34 mouse cellular contexts compared by ENCODE assay signal in the genomic region with DNA sequence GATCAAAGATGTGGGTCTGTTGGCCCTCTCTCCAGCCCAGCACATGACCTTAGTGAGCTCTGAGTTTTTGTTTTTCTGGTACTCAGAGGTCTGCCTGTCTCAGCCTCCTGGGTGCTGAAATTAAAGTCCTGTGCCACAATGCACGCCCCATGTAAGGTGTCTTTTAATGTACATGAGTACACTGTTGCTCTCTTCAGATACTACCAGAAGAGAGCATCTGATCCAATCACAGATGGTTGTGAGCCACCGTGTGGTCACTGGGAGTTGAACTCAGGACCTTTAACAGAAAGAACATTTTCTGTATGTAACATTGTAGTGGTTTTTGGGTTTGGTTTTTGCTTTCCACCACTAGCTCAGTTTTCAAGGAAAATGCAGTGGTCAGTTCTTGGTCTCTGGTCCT. TPM values are rescaled to one million over a fixed set of nuclear protein-coding genes. Genes with fewer than 3 reads are reported as not detected.
DNase-seq lines count a peak whose midpoint lies in the region; ATAC-seq and TF ChIP-seq lines count a peak whose summit lies in the region.
"Had no signal": no experiment of that assay in that cellular context is flagged by ENCODE, and none has a peak within 500 bp of the region (broad histone marks: within the 10 kb centered on the region; RNA-seq: fewer than 3 reads in every experiment).

No protein-coding gene starts in this region.

- DNase-seq in 3T3-L1 (ENCODE audit: low read depth, low spot score), result peak; percentile 5
- DNase-seq in 416B (ENCODE audit: low read depth), result peak; percentile 7
- no peak for DNase-seq in G1E (ENCODE audit: low spot score)
- DNase-seq in liver, embryonic 13.5 days, result no peak
- no peak for DNase-seq in adrenal gland, postnatal 14 days
- no peak for DNase-seq in kidney, adult 2 months
- DNase-seq: adrenal gland, postnatal 25 days; cerebellum, adult 11-12 months; cerebellum, adult 9-11 months; gastrocnemius, adult 2 months; gastrocnemius, postnatal 36 days; heart, adult 2 months; heart, postnatal 10 days; kidney, adult 18-20 months; kidney, postnatal 4 days; layer of hippocampus, postnatal 36 days; left cerebral cortex, postnatal 4 days; lung, postnatal 36 days had no signal

- ATAC-seq in G1E (ENCODE audit: extremely low read depth, insufficient number of reproducible peaks, low FRiP score, poor library complexity, severe bottlenecking), result no peak
- ATAC-seq in liver, embryonic 13.5 days (ENCODE audit: low read depth), result no peak
- ATAC-seq: forebrain, embryonic 15.5 days; Patski had no signal

- no peaks in the 10 kb centered on the region for H3K9me3 ChIP-seq in G1E (replicated peaks)
- no peaks in the 10 kb centered on the region for H3K9me3 ChIP-seq in liver, embryonic 13.5 days (replicated peaks)
- H3K9me3 ChIP-seq: embryonic facial prominence, embryonic 15.5 days; forebrain, embryonic 15.5 days; heart, embryonic 13.5 days; midbrain, embryonic 12.5 days; stomach, embryonic 15.5 days had no signal

- H3K36me3 ChIP-seq in G1E (replicated peaks), result peaks cover 51% of the 10 kb centered on the region
- peaks cover 47% of the 10 kb centered on the region for H3K36me3 ChIP-seq in liver, embryonic 13.5 days
- H3K36me3 ChIP-seq in kidney, adult 2 months (ENCODE audit: control insufficient read depth, insufficient read depth, low read length), result peaks cover 11% of the 10 kb centered on the region

- no peak for TF ChIP-seq CTCF in G1E (IDR thresholded peaks at IDR 0.05; ENCODE audit: low read depth, low read length)
- no peak for TF ChIP-seq CTCF in kidney, adult 2 months (conservative IDR thresholded peaks at IDR 0.05; ENCODE audit: insufficient read depth, insufficient read length, low read depth, low read length)

- peak overlapping the region; percentile 4; the same call in 1 of the 2 replicates for H3K27ac ChIP-seq in liver, embryonic 13.5 days
- H3K27ac ChIP-seq in kidney, adult 2 months (ENCODE audit: insufficient read depth, low read depth, low read length), result no peak overlapping the region
- H3K27ac ChIP-seq: embryonic facial prominence, embryonic 15.5 days; forebrain, embryonic 15.5 days; gastrocnemius, adult 2 months; heart, adult 2 months; heart, embryonic 13.5 days; hindbrain, embryonic 14.5 days; kidney, postnatal 0 days; midbrain, embryonic 12.5 days; stomach, embryonic 15.5 days had no signal

- WGBS in liver, embryonic 13.5 days (ENCODE audit: insufficient replicate concordance), result 71% methylated on average over 2 of the region's 2 CpGs
- 72% methylated on average over 2 of the region's 2 CpGs for WGBS in kidney, adult 2 months

- H3K9ac ChIP-seq in liver, embryonic 13.5 days, result 0 out of 2 replicates have a peak overlapping the region, but pooled peaks have one; percentile 4
- H3K9ac ChIP-seq: embryonic facial prominence, embryonic 15.5 days; midbrain, embryonic 12.5 days; stomach, embryonic 15.5 days had no signal

- no peak for TF ChIP-seq POLR2A in kidney, adult 2 months (IDR thresholded peaks at IDR 0.05; ENCODE audit: low read depth, low read length)

- H3K4me2 ChIP-seq in liver, embryonic 13.5 days, result peak overlapping the region; percentile 11; the same call in 1 of the 2 replicates
- H3K4me2 ChIP-seq: embryonic facial prominence, embryonic 15.5 days; forebrain, embryonic 15.5 days; heart, embryonic 13.5 days; hindbrain, embryonic 14.5 days; midbrain, embryonic 12.5 days; stomach, embryonic 15.5 days had no signal

- H3K4me1 ChIP-seq in G1E (ENCODE audit: insufficient read depth, low read depth, low read length), result peaks cover 54% of the 10 kb centered on the region
- H3K4me1 ChIP-seq in liver, embryonic 13.5 days (replicated peaks), result peaks cover 44% of the 10 kb centered on the region
- no peaks in the 10 kb centered on the region for H3K4me1 ChIP-seq in kidney, adult 2 months (ENCODE audit: control insufficient read depth, insufficient read depth, low read length)

- peak overlapping the region; percentile 92; the same call in 1 of the 2 replicates for H3K4me3 ChIP-seq in G1E (ENCODE audit: low read depth, low read length)
- peak overlapping the region; percentile 95 for H3K4me3 ChIP-seq in liver, embryonic 13.5 days (replicated peaks)
- H3K4me3 ChIP-seq in kidney, adult 2 months (ENCODE audit: insufficient read depth, low read depth, low read length), result no peak overlapping the region
- H3K4me3 ChIP-seq: embryonic facial prominence, embryonic 15.5 days; gastrocnemius, adult 2 months; heart, adult 2 months; midbrain, embryonic 12.5 days; stomach, embryonic 15.5 days had no signal

- H3K27me3 ChIP-seq in G1E (ENCODE audit: insufficient read depth, low read length), result peaks cover 6% of the 10 kb centered on the region
- H3K27me3 ChIP-seq in liver, embryonic 13.5 days, result peaks cover 3% of the 10 kb centered on the region; the same call in 1 of the 2 replicates
- H3K27me3 ChIP-seq in kidney, adult 2 months (replicated peaks; ENCODE audit: control insufficient read depth, insufficient read depth, low read length), result no peaks in the 10 kb centered on the region
- H3K27me3 ChIP-seq: forebrain, embryonic 15.5 days; Patski had no signal

RNA-seq across cellular contexts. Expression of a gene that starts 2.4 kb away (rescaled TPM):
- total RNA-seq in G1E (2014; fragmentation: Nextera tagmentation), result 1,627 and 1,719 TPM in 2 replicates
- total RNA-seq in G1E (2017), result 4,471 and 4,820 TPM in 2 replicates
- polyA plus RNA-seq in G1E (2012), result 273 and 318 TPM in 2 replicates
- polyA plus RNA-seq in liver, embryonic 13.5 days (2015; fragmentation: Nextera tagmentation; extraction: Ambion mirVana), result 881 and 895 TPM in 2 replicates
- total RNA-seq in adrenal gland, postnatal 14 days (2021), result 1,094 and 1,263 TPM in 2 replicates
- 1,040 and 1,128 TPM in 2 replicates for polyA plus RNA-seq in kidney, adult 2 months (2012; rRNA removed)

RNA-seq across cellular contexts. Expression of a gene that starts 15.4 kb away (rescaled TPM):
- total RNA-seq in G1E (2014; fragmentation: Nextera tagmentation) (not detected in 2 replicates), G1E (2017) (0.06 and 0.11 TPM in 2 replicates)
- polyA plus RNA-seq in G1E (2012), result not detected in 2 replicates
- polyA plus RNA-seq in liver, embryonic 13.5 days (2015; fragmentation: Nextera tagmentation; extraction: Ambion mirVana), result 0.08 and 0.09 TPM in 2 replicates
- 0.15 TPM in 1 of 2 replicates, not detected in the other for total RNA-seq in adrenal gland, postnatal 14 days (2021)
- polyA plus RNA-seq in kidney, adult 2 months (2012; rRNA removed), result 0.07 and 0.13 TPM in 2 replicates
- total RNA-seq: gastrocnemius, adult 2 months; gastrocnemius, postnatal 36 days; hematopoietic stem cell, adult 5-6 weeks; layer of hippocampus, adult 8-10 months; layer of hippocampus, postnatal 36 days; left cerebral cortex, postnatal 4 days; megakaryocyte, adult 5-6 weeks had no signal
- polyA plus RNA-seq: forebrain, embryonic 15.5 days; hindbrain, embryonic 14.5 days; neural tube, embryonic 14.5 days; Patski; small intestine, adult 2 months had no signal

RNA-seq across cellular contexts. Expression of a gene that starts 23.1 kb away (rescaled TPM):
- not detected in 2 replicates for total RNA-seq in G1E (2014; fragmentation: Nextera tagmentation)
- total RNA-seq in G1E (2017), result not detected in 2 replicates
- polyA plus RNA-seq in G1E (2012), result not detected in 2 replicates
- not detected in 2 replicates for polyA plus RNA-seq in liver, embryonic 13.5 days (2015; fragmentation: Nextera tagmentation; extraction: Ambion mirVana)
- total RNA-seq in adrenal gland, postnatal 14 days (2021), result 0.30 and 0.45 TPM in 2 replicates
- polyA plus RNA-seq in kidney, adult 2 months (2012; rRNA removed), result 0.33 and 0.46 TPM in 2 replicates
- total RNA-seq: gastrocnemius, adult 2 months; gastrocnemius, postnatal 36 days; heart, adult 2 months; heart, postnatal 10 days; hematopoietic stem cell, adult 5-6 weeks; layer of hippocampus, postnatal 36 days; megakaryocyte, adult 5-6 weeks had no signal
- polyA plus RNA-seq: embryonic facial prominence, embryonic 15.5 days; heart, embryonic 13.5 days; limb, embryonic 14.5 days; liver, embryonic 16.5 days; lung, embryonic 16.5 days; Patski; small intestine, adult 2 months; stomach, embryonic 15.5 days had no signal

RNA-seq across cellular contexts. Expression of a gene that starts 32.1 kb away (rescaled TPM):
- total RNA-seq in G1E (2014; fragmentation: Nextera tagmentation) (39.4 and 48.7 TPM in 2 replicates), G1E (2017) (52.3 and 64.3 TPM in 2 replicates)
- 26.2 and 40.3 TPM in 2 replicates for polyA plus RNA-seq in G1E (2012)
- 35.5 and 40.0 TPM in 2 replicates for polyA plus RNA-seq in liver, embryonic 13.5 days (2015; fragmentation: Nextera tagmentation; extraction: Ambion mirVana)
- total RNA-seq in adrenal gland, postnatal 14 days (2021), result 67.1 and 73.2 TPM in 2 replicates
- 88.9 and 104 TPM in 2 replicates for polyA plus RNA-seq in kidney, adult 2 months (2012; rRNA removed)

RNA-seq across cellular contexts. Expression of a gene that starts 53.5 kb away (rescaled TPM):
- not detected in 2 replicates for total RNA-seq in G1E (2014; fragmentation: Nextera tagmentation)
- 0.12 and 0.22 TPM in 2 replicates for total RNA-seq in G1E (2017)
- not detected in 2 replicates for polyA plus RNA-seq in G1E (2012)
- 1.4 and 1.5 TPM in 2 replicates for polyA plus RNA-seq in liver, embryonic 13.5 days (2015; fragmentation: Nextera tagmentation; extraction: Ambion mirVana)
- total RNA-seq in adrenal gland, postnatal 14 days (2021), result 28.7 and 31.9 TPM in 2 replicates
- 38.2 and 44.7 TPM in 2 replicates for polyA plus RNA-seq in kidney, adult 2 months (2012; rRNA removed)

Comparison
In these comparisons a context has a peak if more than half of its experiments do, and no peak if none do; other contexts are left out.
1. DNase-seq: peak in 3T3-L1 (single experiment) and 416B (single experiment); none in G1E (single experiment), liver, embryonic 13.5 days (single experiment), adrenal gland, postnatal 14 days (single experiment) and kidney, adult 2 months (single experiment).